Mouse (Mus musculus) cerebellum, postnatal 14 days (tissue): ENCODE measurements around the gene Tmem164.

Source experiments
- DNase-seq, 2 experiments: peaks; one replicate each; pipeline ENCODE4 v3.0.0; 2021; ENCODE audit warnings: mixed read lengths in 2 of 2

Gene Tmem164

DNA sequence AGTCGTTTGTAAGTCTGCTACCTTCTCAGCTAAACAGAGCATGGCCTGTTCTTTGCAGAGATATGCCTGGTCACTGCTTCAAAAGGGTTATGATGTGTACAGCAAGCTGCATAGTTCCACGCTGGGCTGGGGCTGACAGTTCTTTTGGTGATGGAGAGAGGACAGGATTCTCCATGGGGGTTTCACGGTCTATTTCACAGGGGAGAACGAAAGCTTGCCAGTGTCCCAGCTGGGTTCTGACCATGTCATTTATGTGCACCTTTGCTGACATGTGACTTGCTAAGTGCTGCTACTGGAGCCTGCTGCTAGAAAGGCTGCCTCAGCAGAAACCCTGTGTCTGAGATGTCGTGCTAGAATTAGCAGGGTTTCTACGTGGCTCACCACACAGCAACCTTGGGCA lies 74.3 kb downstream of the Tmem164 start:
- DNase-seq, result peak; percentile 47 to 48

DNA sequence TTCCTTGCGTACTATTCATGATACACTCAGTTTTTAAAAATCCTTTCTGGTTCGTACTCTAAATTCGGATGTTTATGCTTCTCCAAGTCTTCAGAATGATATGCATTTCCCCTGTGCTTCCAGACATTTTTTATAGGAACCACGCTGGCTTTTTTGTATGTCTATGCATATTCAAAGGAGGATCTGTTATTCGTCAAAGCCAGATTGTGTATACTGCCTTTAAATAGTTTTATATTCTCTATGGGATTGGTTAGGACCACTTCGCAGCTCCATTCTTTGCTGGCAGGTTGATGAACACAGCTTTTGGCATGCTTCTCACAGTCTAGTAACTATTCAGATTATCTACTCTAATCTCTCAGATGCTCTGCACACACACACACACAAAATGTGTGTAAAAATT lies 79.2 kb downstream of the Tmem164 start:
- no peak for DNase-seq

DNA sequence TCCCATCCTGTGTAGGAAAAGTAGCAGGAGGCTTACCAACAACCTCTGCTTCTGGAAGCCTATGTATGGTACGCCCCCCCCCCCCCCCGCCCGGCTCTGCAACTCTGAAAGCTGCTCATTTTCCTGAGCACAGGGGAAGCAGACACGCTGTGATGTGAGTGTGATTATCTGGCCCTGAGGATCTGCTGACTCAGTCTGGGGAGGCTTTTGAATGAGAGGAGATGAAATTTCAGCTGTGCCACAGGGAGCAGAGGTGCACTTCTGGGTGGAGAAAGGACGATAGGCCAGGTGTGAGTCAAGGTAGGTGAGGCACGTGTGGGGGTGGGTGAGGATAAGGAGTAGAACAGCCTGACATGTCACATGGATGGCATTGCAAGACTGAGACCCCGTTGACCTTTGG lies 82.1 kb downstream of the Tmem164 start:
- DNase-seq, result no peak

DNA sequence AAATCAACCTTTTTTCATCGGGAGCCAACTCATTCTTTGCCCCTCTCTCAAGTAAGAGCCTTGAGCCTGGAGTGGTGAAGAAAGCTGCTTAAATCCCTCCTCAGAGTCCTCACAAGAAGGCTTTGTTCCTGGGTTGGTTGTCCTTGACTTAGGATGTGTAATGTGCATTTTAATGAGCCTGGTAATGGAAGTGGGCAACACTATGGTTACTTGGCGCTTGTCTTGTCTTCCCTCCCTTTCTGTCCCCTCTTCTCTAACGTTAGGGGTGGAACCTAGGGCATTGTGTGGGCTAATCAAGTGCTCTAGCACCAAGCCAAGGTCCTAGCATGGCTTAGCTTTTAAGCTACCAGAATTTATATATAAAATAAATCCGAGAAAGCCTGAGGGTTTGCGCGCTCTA lies 88.5 kb downstream of the Tmem164 start:
- no peak for DNase-seq

DNA sequence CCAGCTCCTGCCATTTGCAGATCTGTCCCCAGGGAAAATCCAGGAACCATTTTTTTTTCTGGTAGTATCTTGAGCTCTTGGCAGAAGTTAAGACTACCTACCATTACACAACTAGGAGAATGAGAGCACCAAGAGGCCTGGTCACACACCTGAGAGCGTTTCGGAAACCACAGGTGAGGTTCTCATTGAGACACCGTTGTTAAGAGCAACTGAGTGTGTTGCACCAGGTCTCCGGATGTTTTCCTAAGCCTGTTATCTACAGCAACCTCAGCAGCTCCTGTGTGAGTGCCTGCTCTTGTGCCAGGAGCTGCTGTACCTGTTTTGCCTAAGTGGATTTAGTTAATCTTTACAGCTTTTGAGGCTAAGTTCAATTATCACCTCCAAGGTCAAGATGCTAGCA lies 92.5 kb downstream of the Tmem164 start:
- DNase-seq, result no peak

DNA sequence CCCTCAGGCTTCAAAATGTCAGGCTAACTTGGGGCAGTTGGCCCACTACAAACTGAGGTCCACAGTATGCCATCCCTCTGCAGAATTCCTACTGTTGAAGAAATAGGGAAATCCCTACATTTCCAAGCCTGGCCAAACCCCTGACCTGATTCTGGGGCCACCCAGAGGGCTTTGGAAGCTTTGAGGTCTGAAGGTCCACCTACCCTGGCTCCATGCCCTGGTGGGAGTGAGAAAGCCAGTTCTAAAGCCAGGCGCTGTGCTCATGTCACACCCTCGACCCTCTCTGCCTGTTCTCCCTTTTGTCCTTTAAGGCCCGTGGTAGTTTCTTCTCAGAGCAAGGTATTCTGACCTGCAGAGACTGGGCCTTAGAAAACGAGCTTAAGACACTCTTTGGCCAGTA lies 94.9 kb downstream of the Tmem164 start:
- peak; percentile 55 to 74 for DNase-seq

DNA sequence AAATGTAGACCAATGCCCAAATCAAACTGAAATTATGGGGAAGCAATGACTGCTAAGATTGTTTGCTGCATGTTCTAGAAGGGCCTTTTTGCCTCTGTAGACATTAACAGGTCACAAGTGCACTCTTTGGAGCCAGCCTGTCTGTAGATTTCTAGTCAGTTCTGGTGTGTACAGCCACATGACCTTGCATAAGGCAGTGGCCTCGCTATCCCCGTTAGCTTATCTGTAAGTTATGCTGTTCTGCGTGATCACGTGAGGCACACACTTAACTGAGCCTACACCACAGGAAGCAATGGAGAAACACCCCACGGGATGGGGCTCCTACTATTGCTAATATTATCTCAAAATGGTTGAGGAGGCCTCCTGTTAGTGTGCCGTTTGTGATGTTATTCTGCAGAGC lies 97.4 kb downstream of the Tmem164 start:
- no peak for DNase-seq

DNA sequence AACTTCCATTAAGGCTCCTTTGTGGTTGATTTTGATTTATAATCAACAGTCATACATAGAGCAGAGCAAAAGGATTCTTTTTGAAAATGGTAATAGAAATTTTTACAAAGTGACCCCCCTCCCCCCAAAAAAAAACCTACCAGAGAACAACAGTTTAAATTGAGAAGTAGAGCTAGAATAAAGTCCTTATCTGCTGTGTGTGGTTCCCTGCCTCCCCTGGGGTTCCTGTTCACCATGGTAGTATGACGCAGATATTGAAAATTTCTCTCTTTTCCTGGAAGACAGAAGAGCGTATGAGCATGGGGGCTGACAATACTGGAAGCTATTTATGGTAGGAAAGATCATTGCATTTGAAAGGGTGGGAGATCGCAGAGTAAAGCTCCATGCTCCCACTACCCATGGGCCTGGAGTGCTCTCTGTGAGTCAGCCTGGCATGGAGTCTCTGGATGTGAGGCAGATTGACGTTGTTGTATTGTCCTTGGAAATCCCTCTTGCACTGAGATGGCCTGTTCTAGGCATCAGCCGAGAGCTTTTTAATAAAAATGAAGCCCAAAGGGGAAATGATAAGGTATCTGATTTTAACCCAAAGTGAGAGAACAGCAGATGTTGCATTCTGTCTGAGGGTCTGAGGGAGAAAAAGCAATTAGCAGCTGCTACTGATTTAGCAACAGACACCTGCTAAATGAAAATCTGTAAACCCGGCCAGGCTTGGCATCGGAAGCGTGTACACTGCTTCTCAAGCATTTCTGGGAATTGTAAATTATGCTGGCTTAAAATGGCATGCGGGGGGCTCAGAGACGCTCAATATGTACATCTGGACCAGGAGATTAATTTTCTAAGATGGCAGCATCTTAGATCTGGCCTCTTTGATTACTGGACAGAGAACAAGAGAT lies 105.2 kb downstream of the Tmem164 start:
- no peak for DNase-seq

DNA sequence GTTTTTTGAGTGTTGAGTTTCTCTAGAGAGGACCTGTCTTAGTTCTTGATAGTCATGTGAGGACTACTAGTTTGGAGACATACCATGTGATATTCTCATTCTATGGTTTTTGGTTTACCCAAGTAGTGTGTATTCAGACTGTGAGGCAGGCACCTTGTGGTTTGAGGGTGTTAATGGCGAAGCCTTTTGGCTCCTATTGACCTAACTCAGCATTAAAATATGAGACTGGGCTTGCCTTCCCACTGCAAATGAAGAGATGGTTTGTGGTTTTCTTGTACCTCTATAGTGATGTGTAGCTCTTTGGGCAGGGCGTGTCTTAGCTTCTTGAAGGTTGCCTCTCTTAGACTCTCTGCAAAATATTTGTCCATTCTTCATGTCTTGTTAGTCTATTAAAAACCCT lies 111.0 kb downstream of the Tmem164 start:
- no peak for DNase-seq

DNA sequence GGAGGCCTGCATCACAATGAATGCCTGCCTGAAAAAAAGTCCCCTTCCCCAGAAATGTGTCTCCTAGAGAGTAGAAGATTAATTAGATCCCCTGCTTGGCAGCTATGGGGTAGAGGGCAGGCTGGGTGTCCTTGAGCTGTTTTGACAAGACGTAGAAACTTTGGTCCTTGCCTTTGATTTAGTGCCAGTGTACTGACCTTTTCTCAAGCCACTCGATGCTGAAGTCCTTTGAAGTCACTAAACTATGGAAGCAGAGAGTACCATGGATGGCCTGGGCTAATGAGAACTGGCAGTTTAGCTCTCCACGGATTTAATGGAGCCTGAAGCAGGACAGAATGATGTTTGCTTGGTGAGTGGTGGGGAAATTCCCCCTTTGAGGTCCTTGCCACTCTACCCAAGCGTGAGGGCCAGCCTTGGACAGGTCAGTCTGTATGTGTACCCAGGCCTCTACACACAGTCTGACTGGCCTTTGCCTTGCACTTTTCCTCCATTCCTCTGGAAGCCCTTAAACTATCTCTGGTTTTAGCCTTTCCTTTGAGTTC lies 112.9 kb downstream of the Tmem164 start:
- no peak for DNase-seq

DNA sequence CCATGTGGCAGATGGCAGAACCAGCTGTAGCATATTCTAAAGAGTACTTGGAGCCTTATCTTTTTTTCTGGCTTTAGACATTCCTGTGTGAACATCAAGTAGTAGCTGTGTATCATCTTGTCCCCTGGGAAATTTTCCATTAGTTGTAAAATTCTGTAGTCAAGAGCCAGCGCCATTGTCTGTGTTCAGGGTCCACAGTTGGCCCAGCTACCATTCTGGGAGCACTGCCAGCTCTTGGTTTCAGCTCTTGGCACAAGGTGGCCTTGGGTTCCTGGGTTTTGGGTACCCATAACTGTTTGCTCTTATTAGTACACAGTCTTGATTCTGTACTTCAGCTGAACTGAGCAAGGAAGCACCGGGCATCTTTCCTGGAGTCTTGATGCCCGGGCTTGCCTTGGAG lies 123.4 kb downstream of the Tmem164 start:
- peak; percentile 79 to 82 for DNase-seq

DNA sequence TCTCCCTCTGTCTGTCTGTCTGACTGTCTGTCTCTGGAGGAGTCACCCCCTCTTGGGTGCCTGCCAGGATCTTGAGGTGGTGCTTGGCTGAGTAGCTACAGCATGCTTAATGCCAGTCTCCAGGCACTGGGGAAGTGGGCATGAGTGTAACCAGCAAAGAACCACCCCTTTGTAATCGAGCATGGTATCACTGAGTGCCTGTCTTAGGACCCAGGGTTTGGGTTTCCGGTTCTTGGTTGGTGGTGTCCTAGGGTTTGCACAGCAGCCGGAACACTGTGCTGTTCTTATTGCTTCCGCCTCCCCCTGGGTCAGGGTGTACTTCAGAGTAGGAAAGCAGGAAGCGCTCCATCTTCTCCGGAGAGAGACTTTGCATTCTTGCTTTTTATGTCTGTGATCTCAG lies 124.9 kb downstream of the Tmem164 start:
- DNase-seq, result peak in 1 of 2 experiments; percentile 42

DNA sequence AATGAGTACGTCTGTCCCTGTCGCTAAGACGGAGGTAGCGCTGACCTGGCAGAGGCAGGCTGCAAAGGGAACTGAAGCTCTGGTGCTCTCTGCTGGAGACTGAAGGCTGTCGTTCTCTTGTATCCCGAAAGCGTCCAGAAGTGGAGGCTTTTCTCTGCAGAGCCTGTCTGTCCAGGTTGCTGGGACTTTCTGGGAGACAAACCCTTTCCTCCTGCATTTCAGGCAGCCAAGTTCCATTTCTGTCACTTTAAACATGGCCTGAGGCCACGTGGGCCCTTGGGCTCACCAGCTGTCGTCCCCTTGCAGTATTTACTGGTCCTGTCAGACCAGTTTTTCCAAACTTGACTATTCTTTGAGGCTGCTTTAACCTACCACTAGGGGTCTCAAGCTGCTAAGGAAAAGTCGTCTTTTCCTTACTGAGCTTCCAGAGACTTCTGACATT lies 125.4 kb downstream of the Tmem164 start:
- DNase-seq, result peak; percentile 50 to 51

DNA sequence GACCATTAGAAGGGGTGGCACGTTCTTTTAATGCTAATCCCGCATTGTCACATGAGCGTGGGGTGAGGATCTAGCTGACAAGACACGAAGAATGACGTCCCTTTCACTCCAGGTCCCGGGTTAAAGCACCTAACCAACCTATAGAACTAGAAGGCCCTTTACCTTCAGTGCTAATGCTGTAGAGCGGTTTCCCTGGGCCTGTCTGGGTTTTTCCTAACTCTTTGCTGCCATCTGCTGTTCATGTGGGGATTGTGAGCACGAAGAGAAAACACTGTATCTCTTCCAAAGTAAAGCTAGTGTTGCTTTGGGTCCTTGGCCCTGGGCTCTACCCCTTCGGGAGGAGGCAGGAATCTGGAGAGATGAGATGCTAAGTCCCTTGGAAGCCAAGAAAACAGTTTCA lies 127.2 kb downstream of the Tmem164 start:
- DNase-seq, result peak; percentile 74 to 78

DNA sequence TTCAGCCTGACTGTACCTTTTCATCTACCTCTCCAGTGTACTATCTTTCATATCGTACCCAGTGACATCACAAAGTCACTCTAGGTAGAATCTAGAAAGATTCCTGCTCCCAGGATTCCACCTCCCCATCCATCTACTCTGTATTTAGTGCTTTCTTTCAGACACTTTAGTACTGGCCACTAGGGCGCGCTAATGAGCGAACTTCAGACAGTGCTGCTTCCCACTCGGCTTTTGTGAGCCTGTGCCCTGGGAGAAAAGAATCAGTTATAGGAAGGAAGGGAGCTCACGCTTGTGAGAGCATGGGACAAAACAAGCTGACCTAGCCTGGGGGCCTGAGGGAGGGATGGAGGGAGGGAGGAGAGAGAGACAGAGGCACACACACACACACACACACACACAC lies 131.9 kb downstream of the Tmem164 start:
- DNase-seq, result peak; percentile 55 to 74

DNA sequence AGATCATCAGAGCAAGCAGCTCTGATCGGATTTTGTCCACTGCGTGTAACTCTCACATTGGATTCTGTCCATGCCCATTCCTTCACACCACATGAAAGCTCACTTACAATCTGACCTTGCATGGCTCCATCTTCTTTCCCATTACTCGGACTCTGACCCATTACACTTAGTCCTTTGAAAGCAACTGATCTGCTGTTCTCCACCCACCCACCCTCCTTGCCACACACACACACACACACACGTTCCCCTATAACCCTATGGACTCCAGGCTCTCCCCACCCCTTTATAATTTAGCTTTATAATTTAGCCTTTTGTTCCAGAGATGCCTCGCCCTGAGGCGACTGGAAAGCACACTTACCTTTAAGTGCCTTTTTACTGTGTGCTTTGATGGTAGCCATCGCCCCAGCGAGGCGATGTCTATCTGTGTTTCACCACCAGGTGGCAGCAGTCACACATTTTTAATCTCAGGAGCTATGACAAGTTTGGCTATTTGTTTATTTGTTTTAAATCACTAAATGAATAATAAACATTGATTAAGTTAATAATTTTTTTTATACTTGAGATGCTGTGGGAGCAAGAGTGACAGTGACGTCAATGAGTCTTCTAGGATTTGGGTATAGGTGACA lies 137.0 kb downstream of the Tmem164 start:
- DNase-seq, result peak; percentile 60 to 66

DNA sequence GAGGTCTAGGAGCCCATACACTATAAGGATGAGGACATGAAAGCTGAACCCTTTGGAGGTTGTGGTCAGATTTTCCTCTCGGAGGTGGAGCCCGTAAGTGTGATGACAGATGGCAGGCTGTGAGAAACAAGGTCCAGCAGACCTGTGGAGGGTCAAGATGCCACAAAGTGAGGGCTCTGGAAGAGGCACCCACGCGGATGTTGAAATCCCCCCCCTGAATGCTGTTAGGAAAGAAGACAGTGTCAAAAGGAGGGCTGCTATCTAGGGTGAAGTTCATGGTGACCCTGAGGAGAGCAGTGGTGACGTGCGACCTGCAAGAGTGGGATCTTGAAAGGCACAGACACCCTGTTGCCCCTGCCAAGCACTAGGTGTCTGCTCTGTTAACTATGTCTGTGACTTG lies 140.0 kb downstream of the Tmem164 start:
- no peak for DNase-seq

DNA sequence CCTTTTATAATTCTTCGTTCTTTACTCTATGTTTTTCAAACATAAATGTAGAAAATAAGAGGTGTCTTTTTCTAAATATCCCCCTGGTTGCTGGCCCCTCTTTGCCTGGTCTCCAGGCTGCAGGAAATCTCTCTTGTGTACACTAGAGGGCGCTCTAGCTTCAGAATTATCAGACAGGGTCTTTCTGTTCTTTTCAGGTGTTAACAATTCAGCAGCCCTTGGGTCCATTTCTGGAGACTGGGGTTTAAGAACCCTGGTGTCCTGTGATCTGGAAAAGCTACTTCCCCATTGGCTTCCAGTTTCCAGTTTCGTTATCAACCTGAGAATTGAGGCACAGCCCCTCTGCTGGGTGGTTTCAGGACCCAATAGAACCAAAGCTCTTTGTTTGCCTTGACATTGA lies 140.6 kb downstream of the Tmem164 start:
- DNase-seq, result peak; percentile 36 to 45

DNA sequence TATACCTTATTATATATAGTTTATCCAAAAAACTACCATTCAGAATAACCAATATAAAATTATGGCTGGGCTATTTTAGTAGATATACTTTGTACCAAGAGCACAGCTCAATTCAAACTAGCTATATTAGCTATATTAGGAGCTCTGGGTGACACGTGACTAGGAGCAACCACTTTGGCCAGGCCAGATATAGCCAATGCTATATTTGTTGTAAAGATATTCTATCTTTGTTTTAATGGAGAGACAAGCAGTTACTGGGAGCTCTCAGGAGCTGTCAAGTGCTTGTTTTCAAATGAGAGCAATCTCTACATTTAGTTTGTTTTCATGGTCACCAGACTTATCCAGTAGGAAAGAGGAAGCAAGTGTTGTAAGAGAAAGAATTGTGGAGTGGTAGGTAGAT lies 144.1 kb downstream of the Tmem164 start:
- DNase-seq, result no peak

DNA sequence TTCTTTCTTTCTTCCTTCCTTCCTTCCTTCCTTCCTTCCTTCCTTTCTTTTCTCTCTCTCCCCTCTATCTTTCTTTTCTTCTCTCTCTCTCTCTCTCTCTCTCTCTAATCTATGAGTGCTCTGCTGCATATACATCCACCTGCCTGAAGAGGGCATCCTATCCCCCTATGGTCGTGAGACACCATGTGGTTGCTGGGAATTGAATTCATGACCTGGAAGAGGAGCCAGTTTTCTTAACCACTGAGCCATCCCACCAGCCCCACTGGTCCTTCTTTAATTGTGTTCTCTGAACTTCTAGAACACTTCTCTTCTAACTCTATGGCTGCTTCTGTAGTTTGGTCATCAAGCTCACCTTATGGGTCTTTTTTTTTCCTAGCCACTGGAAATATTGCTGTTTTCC lies 146.4 kb downstream of the Tmem164 start:
- DNase-seq, result no peak

DNA sequence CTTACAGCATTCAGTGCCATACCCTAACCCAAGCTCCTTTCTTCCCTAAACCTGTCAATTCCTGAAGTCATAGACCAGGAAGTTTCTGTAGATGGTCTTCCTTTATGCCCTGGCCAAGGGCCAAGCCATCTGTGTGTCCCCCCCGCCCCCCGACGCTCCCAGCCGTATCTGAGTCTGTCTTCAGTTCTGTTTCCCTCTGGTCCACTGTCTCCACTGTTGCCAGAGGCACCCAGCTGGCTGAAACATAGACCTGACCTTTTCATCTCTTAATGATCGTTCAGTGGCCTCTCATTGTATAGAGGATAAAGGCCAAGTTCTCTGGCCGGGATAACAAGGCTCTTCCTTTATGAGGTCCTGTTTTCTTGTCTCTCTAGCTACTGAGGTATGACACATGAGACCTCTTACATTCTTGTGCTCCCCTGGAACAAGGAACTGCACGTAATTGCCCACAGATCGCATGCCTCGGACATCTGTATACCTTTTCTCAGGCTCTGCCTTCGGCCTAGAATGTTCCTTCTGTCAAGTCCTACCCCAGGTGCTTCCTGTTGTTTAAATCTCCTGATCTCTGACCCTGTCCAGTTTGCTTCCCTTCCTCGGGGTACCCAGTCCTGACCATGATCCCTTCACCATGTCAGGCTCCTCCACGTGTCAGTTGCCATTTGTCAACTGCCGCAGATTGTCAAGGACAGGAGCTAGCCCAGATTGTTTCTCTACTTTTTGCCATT lies 147.1 kb downstream of the Tmem164 start:
- no peak for DNase-seq

DNA sequence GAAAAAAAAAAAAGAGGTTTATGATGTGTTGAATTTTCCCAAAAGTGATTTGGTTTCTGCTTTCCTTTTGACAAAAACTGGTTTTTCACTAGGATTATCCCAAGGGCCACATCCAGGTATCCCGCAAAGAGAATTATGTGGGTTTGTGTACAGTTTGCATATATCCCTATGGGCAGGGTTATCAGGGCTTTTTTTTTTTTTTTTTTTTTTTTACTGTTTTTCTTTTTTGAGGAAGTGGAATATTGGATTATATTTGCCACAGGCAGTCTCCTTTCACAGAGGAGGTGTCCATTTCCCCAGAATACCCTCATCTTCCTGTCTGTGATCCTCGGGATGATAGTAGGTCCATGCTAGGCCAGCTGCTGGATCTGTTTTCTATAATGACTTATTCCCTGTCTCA lies 148.1 kb downstream of the Tmem164 start:
- DNase-seq, result no peak

DNA sequence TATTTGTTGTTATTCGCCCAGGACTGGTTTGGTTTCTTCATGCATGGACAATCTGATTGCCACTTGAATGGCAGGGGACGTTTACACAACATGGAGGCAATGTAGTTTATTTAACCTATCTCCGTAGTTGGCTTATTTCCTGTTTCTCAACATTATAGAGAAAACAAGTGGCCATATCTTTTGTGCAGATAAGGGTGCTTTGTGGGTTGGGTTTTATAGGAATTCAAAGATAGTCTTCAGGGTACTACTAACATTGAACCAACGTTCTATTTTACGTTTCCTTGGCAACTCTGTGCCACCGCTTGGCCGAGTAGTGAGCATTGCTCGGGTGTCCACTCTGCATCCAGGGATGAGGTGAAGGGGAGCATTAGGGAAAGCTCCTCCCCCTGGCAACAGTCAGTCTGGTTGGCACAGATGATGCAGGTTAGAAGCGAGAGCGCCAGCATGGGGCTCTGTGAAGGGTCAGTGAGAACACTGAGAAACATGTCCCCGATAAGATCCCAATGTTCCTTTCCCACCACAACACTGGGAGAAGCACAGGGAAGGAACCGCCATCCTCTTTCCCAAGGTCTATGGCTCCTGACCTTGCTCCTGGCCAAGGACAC lies 148.8 kb downstream of the Tmem164 start:
- DNase-seq, result no peak
